Mouse (Mus musculus): ENCODE results near the gene 1700037H04Rik.

- TF ChIP-seq CTCF (IDR thresholded peaks at IDR 0.05; ENCODE audit: extremely low read depth, insufficient read depth, insufficient read length, insufficient replicate concordance) (no peak), POLR2A (IDR thresholded peaks at IDR 0.05; ENCODE audit: low read depth, low read length) (no peak)
These were observed 12.9 kb downstream of the 1700037H04Rik start for GRCm38 (mm10) chr2:131147043-131147365.
